Mouse (Mus musculus) heart, embryonic 12.5 days (tissue): Measurements from ENCODE around the gene Timm44. TPM values are rescaled to one million over a fixed set of nuclear protein-coding genes. Genes with fewer than 3 reads are reported as not detected.

Experiments
- ATAC-seq: fragments of 200-750 bp; cut with Nextera tagmentation; 2 replicates; pipeline ENCODE4 v1.8.0; 2017; ENCODE audit warnings: moderate TSS enrichment, moderate library complexity; ENCODE audit not compliant: insufficient number of reproducible peaks, low FRiP score
- H3K27ac ChIP-seq: fragments of 300-500 bp; sonication (generic); 2 replicates; pipeline ENCODE4 v1.5.1; 2016; ENCODE audit warnings: mild to moderate bottlenecking, moderate library complexity; ENCODE audit not compliant: poor library complexity, severe bottlenecking
- H3K27me3 ChIP-seq: fragments of 300-500 bp; sonication (generic); replicated peaks from 2 replicates; pipeline ENCODE4 v1.6.1; 2016; ENCODE audit warnings: mild to moderate bottlenecking, moderate library complexity
- H3K36me3 ChIP-seq: fragments of 300-500 bp; sonication (generic); 2 replicates; pipeline ENCODE4 v1.6.1; 2016; ENCODE audit warnings: mild to moderate bottlenecking, moderate library complexity
- H3K4me1 ChIP-seq: fragments of 300-500 bp; sonication (generic); replicated peaks from 2 replicates; pipeline ENCODE4 v1.6.1; 2016; ENCODE audit warnings: mild to moderate bottlenecking
- H3K4me2 ChIP-seq: fragments of 300-500 bp; sonication (generic); 2 replicates; pipeline ENCODE4 v1.6.1; 2016; ENCODE audit warnings: mild to moderate bottlenecking, moderate library complexity
- H3K4me3 ChIP-seq: fragments of 300-500 bp; sonication (generic); 2 replicates; pipeline ENCODE4 v1.5.1; 2016; ENCODE audit warnings: mild to moderate bottlenecking
- H3K9ac ChIP-seq: fragments of 300-500 bp; sonication (generic); 2 replicates; pipeline ENCODE4 v1.6.1; 2016; ENCODE audit warnings: mild to moderate bottlenecking, moderate library complexity
- H3K9me3 ChIP-seq: fragments of 300-500 bp; sonication (generic); replicated peaks from 2 replicates; pipeline ENCODE4 v1.6.1; 2016; ENCODE audit warnings: mild to moderate bottlenecking, moderate library complexity
- WGBS: fragments of 180-500 bp; shearing (Covaris S2); methylation state at CpG from one replicate; pipeline ENCODE4 v1.1.7; 2016; 5-methylcytosine and 5-hydroxymethylcytosine counted together
- polyA plus RNA-seq: library from polyadenylated mRNA; unstranded; fragments of >200 nt; fragmentation: Nextera tagmentation; extraction: Ambion mirVana; gene quantifications from 2 replicates; pipeline ENCODE4 v1.2.1, GENCODE M21; 2016

The Timm44 gene
- polyA plus RNA-seq, 1 experiment from 2014 or later = 59.0 TPM

GRCm38 (mm10) chr8:4314852-4315251, 39.1 kb upstream of the Timm44 start:
- Histone ChIP-seq H3K4me1 (peaks cover 18% of the 10 kb centered on the region; the same call in 1 of the 2 replicates), H3K9ac (no peak overlapping the region), H3K27ac (no peak overlapping the region), H3K4me3 (no peak overlapping the region), H3K4me2 (no peak overlapping the region), H3K9me3 (no peaks in the 10 kb centered on the region), H3K27me3 (no peaks in the 10 kb centered on the region), H3K36me3 (peaks cover 27% of the 10 kb centered on the region)
- WGBS = 92% methylated on average over 3 of the region's 3 CpGs
- ATAC-seq = no peak

DNA sequence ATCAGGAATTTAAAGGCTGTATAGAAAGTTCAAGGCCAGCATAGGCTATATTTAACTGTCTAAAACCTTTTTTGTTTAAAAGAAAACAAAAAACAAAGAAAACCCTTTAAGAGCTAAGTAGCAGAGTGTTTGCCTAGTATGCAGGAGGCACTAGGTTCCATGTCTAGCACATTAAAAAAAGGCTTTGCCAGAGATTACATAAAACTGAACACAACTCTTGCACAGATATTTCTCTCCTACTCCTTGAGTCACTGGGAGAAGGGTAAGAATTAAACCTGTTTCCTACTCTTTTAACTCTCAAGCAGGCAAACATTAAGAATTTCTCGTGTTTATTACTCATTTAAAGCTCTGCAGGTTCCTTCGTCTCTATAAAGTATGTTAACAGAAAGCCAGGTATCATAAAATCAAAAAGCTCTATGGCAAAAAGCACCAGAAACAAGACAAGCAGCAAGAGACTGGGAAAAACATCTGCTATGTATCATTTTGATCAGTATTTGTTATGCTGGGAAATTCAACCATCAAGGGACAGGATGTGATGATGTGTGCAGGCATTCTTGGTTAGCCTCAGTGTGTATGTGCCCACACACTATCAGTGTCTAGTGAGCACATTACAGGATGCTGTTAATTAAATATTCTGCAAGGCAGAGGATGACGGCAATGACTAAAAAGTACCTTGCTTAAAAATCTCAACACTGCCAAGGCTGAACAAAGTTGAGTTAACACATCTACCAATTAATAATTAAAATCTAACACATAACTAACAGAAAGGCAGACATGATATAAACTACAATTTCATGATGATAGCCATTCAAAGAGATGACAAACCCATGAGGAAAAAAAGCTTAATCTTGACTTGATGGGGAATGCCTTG, 37.8 kb upstream of the Timm44 start:
- Histone ChIP-seq H3K9me3 (no peaks in the 10 kb centered on the region), H3K27ac (no peak overlapping the region), H3K4me1 (0 out of 2 replicates have a peak, but pooled peaks cover 11% of the 10 kb centered on the region), H3K4me3 (no peak overlapping the region), H3K36me3 (peaks cover 35% of the 10 kb centered on the region), H3K9ac (no peak overlapping the region), H3K27me3 (no peaks in the 10 kb centered on the region), H3K4me2 (no peak overlapping the region)
- WGBS = 72% methylated on average over 3 of the region's 3 CpGs
- ATAC-seq = no peak

GRCm38 (mm10) chr8:4312104-4312503, 36.4 kb upstream of the Timm44 start:
- no peak for ATAC-seq
- no peak overlapping the region for H3K4me2 ChIP-seq
- H3K36me3 ChIP-seq = peaks cover 42% of the 10 kb centered on the region
- 0 out of 2 replicates have a peak, but pooled peaks cover 11% of the 10 kb centered on the region for H3K4me1 ChIP-seq
- H3K27me3 ChIP-seq = no peaks in the 10 kb centered on the region
- no peak overlapping the region for H3K9ac ChIP-seq
- H3K4me3 ChIP-seq = no peak overlapping the region
- no peaks in the 10 kb centered on the region for H3K9me3 ChIP-seq
- H3K27ac ChIP-seq = no peak overlapping the region

GRCm38 (mm10) chr8:4305838-4306237, 30.1 kb upstream of the Timm44 start:
- Histone ChIP-seq H3K36me3 (peaks cover 87% of the 10 kb centered on the region), H3K27ac (no peak overlapping the region), H3K4me1 (0 out of 2 replicates have a peak, but pooled peaks cover 5% of the 10 kb centered on the region), H3K9me3 (no peaks in the 10 kb centered on the region), H3K27me3 (no peaks in the 10 kb centered on the region), H3K9ac (no peak overlapping the region), H3K4me2 (no peak overlapping the region), H3K4me3 (no peak overlapping the region)
- WGBS = 73% methylated on average over 2 of the region's 2 CpGs
- no peak for ATAC-seq

DNA sequence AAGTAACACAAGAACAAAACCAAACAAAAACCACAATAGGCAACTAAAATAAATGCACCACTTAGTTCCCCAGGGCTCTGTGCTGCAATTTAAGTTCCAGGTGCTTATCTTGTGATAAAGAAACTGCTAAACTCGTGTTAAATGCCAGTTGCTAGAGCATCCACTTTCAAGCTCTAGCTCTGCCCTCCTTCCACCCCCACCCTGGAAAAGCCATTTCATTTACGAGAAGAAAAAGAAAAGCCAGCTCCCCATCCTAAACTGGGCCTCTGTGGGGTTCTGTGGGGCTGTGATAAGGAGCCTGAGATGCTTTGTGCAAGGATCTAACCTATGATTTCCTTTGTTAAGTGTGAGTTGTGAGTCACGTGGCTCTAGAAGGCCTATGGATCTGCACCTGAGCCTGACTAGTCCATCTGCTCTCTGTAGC, 28.4 kb upstream of the Timm44 start:
- Histone ChIP-seq H3K4me2 (no peak overlapping the region), H3K36me3 (peaks cover 87% of the 10 kb centered on the region), H3K9ac (no peak overlapping the region), H3K4me3 (no peak overlapping the region), H3K27me3 (no peaks in the 10 kb centered on the region), H3K9me3 (no peaks in the 10 kb centered on the region), H3K27ac (no peak overlapping the region), H3K4me1 (0 out of 2 replicates have a peak, but pooled peaks cover 5% of the 10 kb centered on the region)
- WGBS = 50% methylated on average over 3 of the region's 3 CpGs
- ATAC-seq = no peak; the same call in 1 of the 2 replicates

GRCm38 (mm10) chr8:4297822-4298221, 22.1 kb upstream of the Timm44 start:
- Histone ChIP-seq H3K4me2 (no peak overlapping the region), H3K27me3 (no peaks in the 10 kb centered on the region), H3K9me3 (no peaks in the 10 kb centered on the region), H3K4me3 (no peak overlapping the region), H3K9ac (no peak overlapping the region), H3K36me3 (peaks cover 86% of the 10 kb centered on the region), H3K4me1 (no peaks in the 10 kb centered on the region), H3K27ac (no peak overlapping the region)
- no peak for ATAC-seq
- whole genome bisulfite sequencing = 76% methylated on average over 4 of the region's 4 CpGs

DNA sequence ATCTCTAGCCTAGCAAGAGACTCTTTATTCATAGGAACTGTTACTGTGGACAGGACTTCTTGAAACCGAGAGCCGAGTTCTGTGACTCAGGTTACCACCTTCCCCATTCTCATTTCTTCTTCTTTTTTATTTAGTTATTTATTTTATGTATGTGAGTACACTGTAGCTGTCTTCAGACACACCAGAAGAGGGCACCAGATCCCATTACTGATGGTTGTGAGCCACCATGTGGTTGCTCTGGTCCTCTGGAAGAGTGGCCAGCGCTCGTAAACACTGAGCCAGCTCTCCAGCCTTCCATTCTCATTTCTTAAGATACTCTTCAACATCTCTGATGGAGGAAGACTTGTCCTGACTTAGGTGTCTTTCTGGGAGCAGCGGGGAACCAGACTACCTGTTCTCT, 17.0 kb upstream of the Timm44 start:
- Histone ChIP-seq H3K9ac (no peak overlapping the region), H3K4me1 (no peaks in the 10 kb centered on the region), H3K36me3 (peaks cover 84% of the 10 kb centered on the region), H3K27me3 (no peaks in the 10 kb centered on the region), H3K27ac (no peak overlapping the region), H3K9me3 (no peaks in the 10 kb centered on the region), H3K4me2 (no peak overlapping the region), H3K4me3 (no peak overlapping the region)
- 88% methylated on average over 5 of the region's 5 CpGs for WGBS
- ATAC-seq = no peak

GRCm38 (mm10) chr8:4276111-4276465, 375 bp upstream of the Timm44 start:
- 25% methylated on average over 9 of the region's 9 CpGs for WGBS
- ATAC-seq = peak; percentile 43; the same call in 1 of the 2 replicates

DNA sequence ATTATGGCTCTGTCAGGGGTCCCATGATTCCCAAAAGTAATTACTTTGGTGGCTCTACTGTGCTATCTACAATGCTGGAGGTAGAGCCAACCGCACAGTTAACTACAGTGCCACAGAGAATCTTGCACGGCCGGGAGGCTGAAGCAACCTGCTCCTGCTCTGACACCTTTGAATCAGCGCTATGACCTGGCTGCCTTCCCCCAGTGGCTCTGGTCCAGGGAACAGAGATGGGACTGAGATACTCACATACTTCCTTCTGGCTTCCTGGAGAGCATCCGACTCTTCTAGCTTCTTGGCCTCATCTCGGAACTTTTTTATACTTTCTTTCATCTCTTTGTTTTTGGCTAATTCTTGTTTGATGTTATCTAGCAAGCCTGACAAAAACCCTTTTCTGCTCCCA, 6.1 kb downstream of the Timm44 start:
- no peaks in the 10 kb centered on the region for H3K9me3 ChIP-seq
- H3K9ac ChIP-seq = no peak overlapping the region
- 90% methylated on average over 6 of the region's 6 CpGs for WGBS
- H3K4me2 ChIP-seq = no peak overlapping the region
- H3K27me3 ChIP-seq = no peaks in the 10 kb centered on the region
- no peak overlapping the region for H3K4me3 ChIP-seq
- ATAC-seq = no peak
- H3K27ac ChIP-seq = no peak overlapping the region
- peaks cover 4% of the 10 kb centered on the region; the same call in 1 of the 2 replicates for H3K4me1 ChIP-seq
- peaks cover 90% of the 10 kb centered on the region for H3K36me3 ChIP-seq

More at GRCm38 (mm10) chr8:4276111-4276465, 375 bp upstream of the Timm44 start:
- peak overlapping the region; percentile 32; the same call in 1 of the 2 replicates for H3K27ac ChIP-seq
- no peaks in the 10 kb centered on the region for H3K9me3 ChIP-seq
- peak overlapping the region; percentile 75 for H3K9ac ChIP-seq
- no peaks in the 10 kb centered on the region for H3K27me3 ChIP-seq
- peak overlapping the region; percentile 61 for H3K4me3 ChIP-seq
- H3K4me1 ChIP-seq = peaks cover 9% of the 10 kb centered on the region; the same call in 1 of the 2 replicates
- peak overlapping the region; percentile 73 for H3K4me2 ChIP-seq
- H3K36me3 ChIP-seq = peaks cover 28% of the 10 kb centered on the region

DNA sequence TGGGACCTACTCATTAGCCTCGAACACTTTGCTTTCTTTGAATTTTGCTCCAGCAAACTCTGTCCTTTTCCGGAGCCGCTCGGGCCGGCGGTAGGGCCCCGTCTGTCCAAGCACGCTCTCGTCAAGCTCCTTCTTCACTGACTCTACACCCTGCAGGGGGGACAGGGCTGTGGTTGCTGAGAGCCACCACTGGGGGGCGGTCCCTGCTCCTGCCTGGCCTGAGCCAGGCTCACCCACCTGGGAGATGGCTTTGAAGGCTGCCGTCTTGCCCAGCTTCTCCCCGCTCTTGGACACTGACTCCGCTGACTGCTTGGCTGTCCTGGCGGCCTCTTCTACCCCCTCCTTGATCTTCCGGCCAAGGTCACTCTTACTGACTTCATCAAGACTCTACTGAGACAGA, 8.1 kb downstream of the Timm44 start:
- 74% methylated on average over 15 of the region's 15 CpGs for WGBS
- 0 out of 2 replicates have a peak, but pooled peaks have one; percentile 51 for ATAC-seq
- Histone ChIP-seq H3K4me2 (no peak overlapping the region), H3K9ac (no peak overlapping the region), H3K9me3 (no peaks in the 10 kb centered on the region), H3K27ac (no peak overlapping the region), H3K4me1 (no peaks in the 10 kb centered on the region), H3K4me3 (no peak overlapping the region), H3K36me3 (peaks cover 95% of the 10 kb centered on the region), H3K27me3 (no peaks in the 10 kb centered on the region)

DNA sequence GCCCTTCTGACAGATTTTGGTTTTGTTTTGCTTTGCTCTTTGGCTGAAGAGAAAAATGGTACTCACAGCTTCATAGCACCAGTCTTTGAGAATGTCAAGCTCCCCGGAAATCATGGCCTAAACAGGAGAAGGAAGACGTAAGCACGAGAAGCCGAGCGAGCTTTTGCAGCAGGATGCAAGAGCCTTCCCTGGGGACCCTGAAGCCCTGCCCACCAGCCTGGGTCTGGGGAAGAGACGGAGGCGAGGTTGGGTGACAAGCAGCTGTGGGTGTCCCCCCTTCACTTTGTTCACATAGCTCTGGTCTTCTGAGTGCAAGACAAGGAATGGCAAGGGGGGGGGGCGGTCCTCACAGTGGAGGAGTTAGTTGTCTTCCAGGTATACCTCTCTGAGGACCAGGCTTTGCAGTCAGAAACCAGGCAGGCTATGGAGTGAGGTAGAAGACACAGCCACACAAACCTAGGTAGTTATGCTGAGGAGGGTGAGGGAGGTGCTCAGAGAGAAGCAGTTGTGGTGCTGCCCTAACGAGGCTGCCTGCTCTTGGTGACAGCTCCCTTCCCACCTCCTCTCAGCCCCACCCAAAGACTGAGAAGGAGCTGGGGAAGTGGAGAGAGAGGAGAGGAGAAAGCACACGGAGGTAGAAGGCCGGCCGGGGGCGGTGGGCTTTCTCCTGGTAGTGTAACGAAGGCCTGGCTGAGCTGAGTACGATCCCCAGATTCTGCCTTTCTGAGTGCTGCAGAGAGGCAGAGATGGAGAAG, 10.4 kb downstream of the Timm44 start:
- ATAC-seq = no peak
- H3K9me3 ChIP-seq = no peaks in the 10 kb centered on the region

More for the DNA sequence above, 10.4 kb downstream of the Timm44 start:
- Histone ChIP-seq H3K4me2 (no peak overlapping the region), H3K27ac (no peak overlapping the region), H3K9ac (no peak overlapping the region), H3K27me3 (no peaks in the 10 kb centered on the region), H3K36me3 (peaks cover 97% of the 10 kb centered on the region), H3K4me1 (no peaks in the 10 kb centered on the region), H3K4me3 (no peak overlapping the region)
- 87% methylated on average over 15 of the region's 15 CpGs for WGBS
